Mouse (Mus musculus) embryonic facial prominence, embryonic 10.5 days (tissue): Measurements from ENCODE around the gene Stk11ip. TPM values are rescaled to one million over a fixed set of nuclear protein-coding genes. Genes with fewer than 3 reads are reported as not detected.

Experiments
- DNase-seq: peaks from one replicate; pipeline ENCODE4 v3.0.0-alpha.2; 2017; ENCODE audit warnings: low spot score
- H3K27ac ChIP-seq: fragments of 300-500 bp; sonication (generic); replicated peaks from 2 replicates; pipeline ENCODE4 v1.5.1; 2016; ENCODE audit warnings: mild to moderate bottlenecking
- H3K27me3 ChIP-seq: fragments of 300-500 bp; sonication (generic); replicated peaks from 2 replicates; pipeline ENCODE4 v1.6.1; 2016; ENCODE audit warnings: low read depth, mild to moderate bottlenecking; ENCODE audit not compliant: poor library complexity, severe bottlenecking
- H3K36me3 ChIP-seq: fragments of 300-500 bp; sonication (generic); replicated peaks from 2 replicates; pipeline ENCODE4 v1.6.1; 2016; ENCODE audit warnings: mild to moderate bottlenecking, moderate library complexity
- H3K4me1 ChIP-seq: fragments of 300-500 bp; sonication (generic); 2 replicates; pipeline ENCODE4 v1.6.1; 2016
- H3K4me3 ChIP-seq: fragments of 300-500 bp; sonication (generic); 2 replicates; pipeline ENCODE4 v1.5.1; 2016; ENCODE audit warnings: mild to moderate bottlenecking, moderate library complexity
- H3K9me3 ChIP-seq: fragments of 300-500 bp; sonication (generic); 2 replicates; pipeline ENCODE4 v1.6.1; 2016; ENCODE audit warnings: mild to moderate bottlenecking
- WGBS: fragments of 180-500 bp; shearing (Covaris S2); methylation state at CpG from one replicate; pipeline ENCODE4 v1.1.7; 2016; 5-methylcytosine and 5-hydroxymethylcytosine counted together
- polyA plus RNA-seq: library from polyadenylated mRNA; unstranded; fragments of >200 nt; fragmentation: Nextera tagmentation; extraction: Ambion mirVana; gene quantifications from 2 replicates; pipeline ENCODE4 v1.2.1, GENCODE M21; 2016

Gene Stk11ip
- polyA plus RNA-seq, 1 experiment from 2014 or later, result 31.7 TPM

- peak within 1 kb of the TSS; percentile 94 for H3K4me3 ChIP-seq
- H3K4me1 ChIP-seq, result peaks cover 69% of the 10 kb centered on the region
- H3K36me3 ChIP-seq, result peaks cover 28% of the 10 kb centered on the region
- under 1% methylated on average over 65 of the region's 65 CpGs for WGBS
- peak; percentile 92 for DNase-seq
- H3K27me3 ChIP-seq, result peaks cover 50% of the 10 kb centered on the region
- H3K27ac ChIP-seq, result peak within 1 kb of the TSS; percentile 97
- no peaks in the 10 kb centered on the region for H3K9me3 ChIP-seq
Observed at GRCm38 (mm10) chr1:75505956-75506831, 15.1 kb upstream of the Stk11ip start, which contains the start of gene Obsl1. TSS of gene Obsl1 (minus strand) at chr1:75506452.

DNA sequence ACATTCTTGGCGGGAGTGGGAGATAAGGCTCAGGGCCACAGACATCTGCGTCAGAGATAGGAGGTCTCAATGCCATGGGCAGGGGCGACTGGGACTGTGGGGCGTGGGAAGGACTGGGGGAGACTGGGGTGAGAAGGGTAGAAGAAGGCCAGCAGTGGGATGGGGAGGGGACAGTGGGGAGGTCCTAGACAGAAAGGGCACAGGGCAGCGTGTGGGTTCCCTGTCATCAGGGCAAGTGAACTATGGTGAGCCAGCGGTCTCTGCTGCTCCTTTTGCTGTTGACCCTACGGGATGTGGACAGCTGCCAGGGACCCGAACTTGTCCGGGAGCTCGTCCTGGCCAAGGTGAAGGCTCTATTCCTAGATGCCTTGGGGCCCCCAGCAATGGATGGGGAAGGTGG is 14.3 kb upstream of the Stk11ip start, which contains the start of gene Inha:
Gene Inha (plus strand): TSS at position 72 of the 400 bp plus-strand sequence.
- no peak for DNase-seq
- Histone ChIP-seq H3K9me3 (no peaks in the 10 kb centered on the region), H3K36me3 (peaks cover 20% of the 10 kb centered on the region), H3K27me3 (peaks cover 50% of the 10 kb centered on the region), H3K4me1 (peaks cover 77% of the 10 kb centered on the region), H3K4me3 (peak within 1 kb of the TSS; percentile 94), H3K27ac (peak within 1 kb of the TSS; percentile 97)
- WGBS, result 75% methylated on average over 10 of the region's 10 CpGs

- no peak overlapping the region for H3K27ac ChIP-seq
- H3K9me3 ChIP-seq, result no peaks in the 10 kb centered on the region
- H3K36me3 ChIP-seq, result no peaks in the 10 kb centered on the region
- peaks cover 61% of the 10 kb centered on the region for H3K4me1 ChIP-seq
- peaks cover 34% of the 10 kb centered on the region for H3K27me3 ChIP-seq
- 56% methylated on average over 20 of the region's 20 CpGs for WGBS
- no peak overlapping the region for H3K4me3 ChIP-seq
- peak; percentile 8 for DNase-seq
Observed at GRCm38 (mm10) chr1:75509586-75509985, 11.7 kb upstream of the Stk11ip start.

DNA sequence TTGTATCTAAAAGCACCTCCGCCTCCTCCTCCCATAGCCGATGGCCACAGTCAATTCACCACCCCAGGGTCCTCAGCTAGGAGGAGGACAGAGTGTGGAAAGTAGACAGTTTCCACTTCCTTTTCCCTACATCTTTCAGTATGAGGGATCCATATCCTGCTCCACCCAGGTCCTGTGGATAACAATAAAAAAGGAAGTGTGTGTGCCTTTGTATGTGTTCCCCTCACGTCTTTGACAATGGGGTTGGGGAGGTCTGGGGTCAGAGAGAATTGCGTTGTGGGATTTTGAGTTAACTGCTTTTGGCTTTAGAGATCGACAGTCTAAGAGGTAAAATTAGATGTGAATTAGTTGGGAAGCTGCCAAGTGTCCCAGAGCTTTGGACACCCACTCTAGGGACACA is 11.2 kb upstream of the Stk11ip start:
- Histone ChIP-seq H3K27ac (no peak overlapping the region), H3K27me3 (peaks cover 33% of the 10 kb centered on the region), H3K4me3 (no peak overlapping the region), H3K9me3 (no peaks in the 10 kb centered on the region), H3K36me3 (no peaks in the 10 kb centered on the region), H3K4me1 (peaks cover 55% of the 10 kb centered on the region)
- 79% methylated on average over 5 of the region's 5 CpGs for WGBS
- DNase-seq, result no peak

- H3K27ac ChIP-seq, result peak overlapping the region; percentile 80
- peak; percentile 41 for DNase-seq
- peaks cover 42% of the 10 kb centered on the region for H3K4me1 ChIP-seq
- WGBS, result 47% methylated on average over 4 of the region's 4 CpGs
- H3K36me3 ChIP-seq, result no peaks in the 10 kb centered on the region
- 0 out of 2 replicates have a peak overlapping the region, but pooled peaks have one; percentile 3 for H3K4me3 ChIP-seq
- H3K27me3 ChIP-seq, result peaks cover 30% of the 10 kb centered on the region
- no peaks in the 10 kb centered on the region for H3K9me3 ChIP-seq
Observed at GRCm38 (mm10) chr1:75511437-75512210, 9.7 kb upstream of the Stk11ip start.

DNA sequence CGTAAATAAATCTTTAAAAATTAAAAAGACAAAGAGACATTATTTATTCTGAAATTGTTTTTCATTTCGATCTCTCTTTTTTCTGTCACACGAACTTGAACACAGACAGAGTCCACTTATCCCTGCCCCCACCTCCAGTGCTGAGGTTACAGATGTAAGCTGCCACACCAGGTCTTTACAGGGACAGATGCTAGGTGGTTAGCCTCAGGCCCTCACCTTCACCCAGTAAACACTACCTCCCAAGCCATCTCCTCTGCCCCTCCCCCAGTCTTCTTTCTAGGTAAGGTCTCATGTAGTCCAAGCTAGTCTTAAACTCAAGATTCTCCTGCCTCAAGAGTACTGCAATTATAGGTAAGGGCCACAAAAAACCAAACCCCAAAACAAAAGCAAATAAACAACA is 8.8 kb upstream of the Stk11ip start:
- no peak overlapping the region; the same call in 1 of the 2 replicates for H3K27ac ChIP-seq
- H3K27me3 ChIP-seq, result peaks cover 22% of the 10 kb centered on the region
- H3K36me3 ChIP-seq, result no peaks in the 10 kb centered on the region
- 95% methylated on average over 3 of the region's 3 CpGs for WGBS
- H3K4me1 ChIP-seq, result peaks cover 34% of the 10 kb centered on the region
- H3K4me3 ChIP-seq, result no peak overlapping the region
- DNase-seq, result no peak
- no peaks in the 10 kb centered on the region for H3K9me3 ChIP-seq

DNA sequence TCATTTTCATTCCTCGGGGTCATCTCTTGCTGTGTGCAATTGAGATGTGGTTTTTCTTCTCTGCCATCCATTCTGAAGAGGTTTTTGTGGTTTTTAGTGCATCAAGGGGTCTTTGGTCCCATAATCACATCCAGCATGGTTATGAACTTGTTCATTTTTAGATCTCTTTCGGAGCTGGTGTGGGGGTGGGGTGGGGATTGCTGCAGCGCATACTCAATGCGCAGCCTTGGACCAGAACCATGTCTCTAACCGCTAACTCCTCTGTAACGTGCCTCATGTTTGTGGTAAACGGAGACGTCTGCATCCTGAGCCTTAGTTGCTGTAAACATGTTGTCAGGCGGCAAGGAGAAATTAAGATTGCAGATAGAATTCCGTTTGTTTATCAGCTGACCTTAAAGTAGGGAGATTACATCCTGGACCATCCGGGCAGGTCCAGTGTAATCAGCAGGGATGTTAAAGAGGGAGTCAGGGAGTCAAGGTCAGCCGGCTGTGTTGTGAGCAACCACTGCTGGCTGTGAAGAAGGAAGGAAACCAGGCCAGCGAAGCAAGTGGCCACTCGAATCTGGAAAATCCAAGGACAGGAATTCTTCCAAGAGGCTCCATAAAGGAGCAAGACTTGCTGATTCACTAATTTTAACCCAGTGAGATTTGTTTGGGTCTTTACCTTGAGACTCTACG is 4.5 kb upstream of the Stk11ip start:
- H3K4me1 ChIP-seq, result peaks cover 14% of the 10 kb centered on the region
- H3K4me3 ChIP-seq, result no peak overlapping the region
- 82% methylated on average over 15 of the region's 15 CpGs for WGBS
- H3K27me3 ChIP-seq, result no peaks in the 10 kb centered on the region
- H3K36me3 ChIP-seq, result no peaks in the 10 kb centered on the region
- H3K9me3 ChIP-seq, result no peaks in the 10 kb centered on the region
- no peak for DNase-seq
- no peak overlapping the region for H3K27ac ChIP-seq

GRCm38 (mm10) chr1:75517984-75518383 is 3.3 kb upstream of the Stk11ip start:
- DNase-seq, result peak; percentile 38
- H3K27ac ChIP-seq, result peak overlapping the region; percentile 54
- H3K4me3 ChIP-seq, result no peak overlapping the region
- no peaks in the 10 kb centered on the region for H3K27me3 ChIP-seq
- H3K9me3 ChIP-seq, result no peaks in the 10 kb centered on the region
- 57% methylated on average over 4 of the region's 4 CpGs for WGBS
- H3K4me1 ChIP-seq, result peaks cover 19% of the 10 kb centered on the region
- H3K36me3 ChIP-seq, result no peaks in the 10 kb centered on the region

DNA sequence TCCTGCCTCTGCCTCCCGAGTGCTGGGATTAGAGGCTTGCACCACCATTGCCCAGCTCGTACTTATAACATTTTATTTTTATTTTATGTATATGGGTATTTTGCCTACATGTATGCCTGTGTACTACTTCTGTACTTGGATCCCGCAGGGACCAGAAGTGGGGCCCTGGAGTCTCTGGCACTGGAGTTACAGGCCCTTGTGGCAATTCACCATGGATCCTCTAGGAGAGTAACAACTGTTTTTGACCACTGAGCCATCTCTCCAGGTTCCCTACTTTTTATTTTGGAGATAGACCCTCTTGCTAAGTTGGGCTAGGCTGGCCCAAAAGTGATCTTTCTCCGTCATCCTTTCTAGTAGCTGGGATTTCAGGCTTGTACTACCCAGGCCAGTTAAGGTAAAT is 2.9 kb upstream of the Stk11ip start:
- Histone ChIP-seq H3K27ac (peak overlapping the region; percentile 54), H3K27me3 (no peaks in the 10 kb centered on the region), H3K36me3 (no peaks in the 10 kb centered on the region), H3K4me3 (no peak overlapping the region), H3K9me3 (no peaks in the 10 kb centered on the region), H3K4me1 (peaks cover 19% of the 10 kb centered on the region)
- WGBS, result 94% methylated on average over 4 of the region's 4 CpGs
- no peak for DNase-seq

- peaks cover 19% of the 10 kb centered on the region for H3K4me1 ChIP-seq
- WGBS, result 89% methylated on average over 5 of the region's 5 CpGs
- no peak for DNase-seq
- H3K9me3 ChIP-seq, result no peaks in the 10 kb centered on the region
- H3K27me3 ChIP-seq, result no peaks in the 10 kb centered on the region
- no peaks in the 10 kb centered on the region; the same call in 1 of the 2 replicates for H3K36me3 ChIP-seq
- H3K4me3 ChIP-seq, result no peak overlapping the region
- no peak overlapping the region for H3K27ac ChIP-seq
Observed at GRCm38 (mm10) chr1:75519576-75519975, 1.8 kb upstream of the Stk11ip start.

DNA sequence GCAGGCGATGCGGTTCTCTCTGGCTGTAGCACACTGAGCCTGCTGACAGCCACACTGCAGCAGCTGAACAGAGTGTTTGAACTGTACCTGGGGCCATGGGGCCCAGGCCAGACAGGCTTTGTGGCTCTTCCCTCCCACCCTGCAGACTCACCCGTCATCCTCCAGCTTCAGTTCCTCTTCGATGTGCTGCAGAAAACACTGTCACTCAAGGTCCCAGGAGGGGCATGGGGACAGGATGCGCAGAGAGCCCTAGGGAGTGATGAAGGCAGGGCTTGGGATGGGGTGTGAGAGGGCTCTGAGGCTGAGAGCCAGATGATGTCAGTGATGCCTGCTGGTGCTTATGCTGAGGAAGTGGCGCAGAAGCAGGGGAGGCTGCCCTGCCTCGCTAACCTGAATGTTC is 3.4 kb downstream of the Stk11ip start:
- H3K27me3 ChIP-seq, result no peaks in the 10 kb centered on the region
- H3K9me3 ChIP-seq, result no peaks in the 10 kb centered on the region
- DNase-seq, result no peak
- H3K36me3 ChIP-seq, result peaks cover 51% of the 10 kb centered on the region
- no peak overlapping the region for H3K4me3 ChIP-seq
- no peak overlapping the region for H3K27ac ChIP-seq
- 90% methylated on average over 7 of the region's 7 CpGs for WGBS
- H3K4me1 ChIP-seq, result peaks cover 12% of the 10 kb centered on the region

DNA sequence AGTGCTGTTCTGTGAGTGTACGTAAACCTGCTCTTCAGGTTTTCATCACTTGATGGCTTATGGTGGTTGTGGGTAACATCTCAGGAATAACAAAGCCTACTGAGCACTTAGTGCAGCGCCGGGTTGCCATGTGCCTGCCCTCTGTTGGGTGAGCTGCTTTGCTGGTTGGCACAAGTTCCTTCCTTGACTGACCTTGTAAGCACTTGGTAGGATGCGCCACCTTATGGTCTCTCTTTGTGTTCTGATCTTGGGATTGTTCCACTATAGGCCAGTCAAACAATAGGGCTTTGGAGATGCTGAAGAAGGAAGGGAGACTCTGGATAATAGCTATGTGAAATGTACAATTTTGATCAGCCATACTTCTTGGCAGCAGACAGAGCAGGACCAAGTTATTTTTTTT is 9.2 kb downstream of the Stk11ip start:
- WGBS, result 88% methylated on average over 4 of the region's 4 CpGs
- Histone ChIP-seq H3K27ac (no peak overlapping the region), H3K4me1 (no peaks in the 10 kb centered on the region), H3K36me3 (peaks cover 96% of the 10 kb centered on the region), H3K9me3 (no peaks in the 10 kb centered on the region), H3K4me3 (no peak overlapping the region), H3K27me3 (no peaks in the 10 kb centered on the region)
- DNase-seq, result no peak
